Mouse (Mus musculus): Measurements from ENCODE around the gene Smg7. TPM values are rescaled to one million over a fixed set of nuclear protein-coding genes. Genes with fewer than 3 reads are reported as not detected.

Gene Smg7
- total and polyA plus RNA-seq, 3 experiments: 32.1 to 53.9 (median 52.4) TPM

GRCm38 (mm10) chr1:152913483-152914460 is 11.3 kb upstream of the Smg7 start:
- no peaks in the 10 kb centered on the region; a peak in 4 of 4 replicates for H3K27me3 ChIP-seq (ENCODE audit: control insufficient read depth in 1 of 2, insufficient read depth in 2 of 2, low read length in 2 of 2)
- TF ChIP-seq ZC3H11A (IDR thresholded peaks at IDR 0.05; ENCODE audit: low read depth, low read length): no peak
- 0 out of 4 replicates have a peak, but pooled peaks of 1 of the 2 experiments have one; percentile 4 for TF ChIP-seq EP300 (IDR thresholded peaks at IDR 0.05; ENCODE audit: low read depth in 1 of 2, low read length in 2 of 2)
- peaks cover 0 to 2% of the 10 kb centered on the region in 2 experiments; a peak in 1 of 4 replicates for H3K36me3 ChIP-seq (ENCODE audit: control insufficient read depth in 1 of 2, insufficient read depth in 2 of 2, low read length in 2 of 2)
- no peaks in the 10 kb centered on the region for H3K79me2 ChIP-seq (ENCODE audit: control insufficient read depth, insufficient read depth, low read length, poor library complexity)
- H3K9me3 ChIP-seq (replicated peaks; ENCODE audit: insufficient read depth, low read length): no peaks in the 10 kb centered on the region
- no peak overlapping the region for H3K4me3 ChIP-seq (ENCODE audit: control insufficient read depth in 1 of 2, insufficient read depth in 1 of 2, low read depth in 2 of 2, low read length in 2 of 2)
- no peak overlapping the region for H3K9ac ChIP-seq (ENCODE audit: control insufficient read depth, low read depth, low read length, poor library complexity, severe bottlenecking)
- H3K27ac ChIP-seq (ENCODE audit: control insufficient read depth, low read depth, low read length): no peak overlapping the region
- peaks cover 0 to 7% of the 10 kb centered on the region in 2 experiments; a peak in 2 of 4 replicates for H3K4me1 ChIP-seq (ENCODE audit: control insufficient read depth in 1 of 2, insufficient read depth in 2 of 2, low read length in 2 of 2)
- DNase-seq (ENCODE audit: low read depth, low spot score): peak; percentile 32

- peaks cover 0 to 4% of the 10 kb centered on the region in 2 experiments; a peak in 1 of 4 replicates for H3K4me1 ChIP-seq (ENCODE audit: control insufficient read depth in 1 of 2, insufficient read depth in 2 of 2, low read length in 2 of 2)
- H3K27ac ChIP-seq (ENCODE audit: control insufficient read depth, low read depth, low read length): peak overlapping the region; percentile 94
- peaks cover 1 to 22% of the 10 kb centered on the region in 2 experiments; a peak in 3 of 4 replicates for H3K36me3 ChIP-seq (ENCODE audit: control insufficient read depth in 1 of 2, insufficient read depth in 2 of 2, low read length in 2 of 2)
- no peaks in the 10 kb centered on the region for H3K9me3 ChIP-seq (replicated peaks; ENCODE audit: insufficient read depth, low read length)
- H3K27me3 ChIP-seq (ENCODE audit: control insufficient read depth in 1 of 2, insufficient read depth in 2 of 2, low read length in 2 of 2): no peaks in the 10 kb centered on the region; a peak in 1 of 4 replicates
- DNase-seq (ENCODE audit: low read depth, low spot score): peak; percentile 95
- H3K9ac ChIP-seq (ENCODE audit: control insufficient read depth, low read depth, low read length, poor library complexity, severe bottlenecking): peak overlapping the region; percentile 68
- H3K79me2 ChIP-seq (ENCODE audit: control insufficient read depth, insufficient read depth, low read length, poor library complexity): peaks cover 28% of the 10 kb centered on the region
- H3K4me3 ChIP-seq (ENCODE audit: control insufficient read depth in 1 of 2, insufficient read depth in 1 of 2, low read depth in 2 of 2, low read length in 2 of 2): peak overlapping the region; percentile 50 to 70
- TF ChIP-seq USF1 (IDR thresholded peaks at IDR 0.05; ENCODE audit: low read depth, low read length) (no peak), JUND (IDR thresholded peaks at IDR 0.05; ENCODE audit: low read depth, low read length) (no peak), KAT2A (conservative IDR thresholded peaks at IDR 0.05; ENCODE audit: low read depth, low read length) (no peak), CTCF (IDR thresholded peaks at IDR 0.05 in 2 of 3, conservative IDR thresholded peaks at IDR 0.05 in 1 of 3; ENCODE audit: control insufficient read depth in 1 of 3, insufficient read depth in 1 of 3, low read depth in 2 of 3, low read length in 3 of 3, poor library complexity in 1 of 3, severe bottlenecking in 1 of 3) (peak; percentile 12 to 79 (median 60); a peak in 4 of 6 replicates), EP300 (IDR thresholded peaks at IDR 0.05; ENCODE audit: low read depth in 1 of 2, low read length in 2 of 2) (peak in 1 of 2 experiments; percentile 41; a peak in 1 of 4 replicates), POLR2AphosphoS5 (IDR thresholded peaks at IDR 0.05; ENCODE audit: borderline replicate concordance, low read depth, low read length) (no peak), ZNF384 (IDR thresholded peaks at IDR 0.05; ENCODE audit: low read depth, low read length) (0 out of 2 replicates have a peak, but pooled peaks have one; percentile 3), CHD1 (IDR thresholded peaks at IDR 0.05; ENCODE audit: low read depth, low read length) (no peak), TCF12 (IDR thresholded peaks at IDR 0.05; ENCODE audit: low read depth, low read length) (peak; percentile 49), CHD2 (IDR thresholded peaks at IDR 0.05; ENCODE audit: low read length) (no peak), GABPA (IDR thresholded peaks at IDR 0.05; ENCODE audit: low read depth, low read length) (no peak), MAFK (IDR thresholded peaks at IDR 0.05; ENCODE audit: borderline replicate concordance, low read depth, low read length) (no peak), USF2 (IDR thresholded peaks at IDR 0.05; ENCODE audit: borderline replicate concordance in 1 of 2, insufficient read depth in 1 of 2, low read depth in 1 of 2, low read length in 2 of 2) (no peak), MXI1 (IDR thresholded peaks at IDR 0.05; ENCODE audit: low read depth, low read length) (peak; percentile 88), POLR2AphosphoS2 (IDR thresholded peaks at IDR 0.05; ENCODE audit: low read length) (peak; percentile 90), SIN3A (IDR thresholded peaks at IDR 0.05; ENCODE audit: low read length) (peak; percentile 90), BHLHE40 (IDR thresholded peaks at IDR 0.05; ENCODE audit: borderline replicate concordance, low read depth, low read length) (peak; percentile 62; the same call in 1 of the 2 replicates), GATA1 (IDR thresholded peaks at IDR 0.05; ENCODE audit: low read depth, low read length) (peak; percentile 46), MYC (IDR thresholded peaks at IDR 0.05; ENCODE audit: low read depth, low read length) (peak; percentile 86), TAL1 (IDR thresholded peaks at IDR 0.05; ENCODE audit: low read length) (no peak), UBTF (IDR thresholded peaks at IDR 0.05; ENCODE audit: borderline replicate concordance, insufficient read depth, low read depth, low read length) (no peak), SMC3 (IDR thresholded peaks at IDR 0.05; ENCODE audit: low read depth, low read length) (peak; percentile 75), ELF1 (IDR thresholded peaks at IDR 0.05; ENCODE audit: low read depth, low read length) (peak; percentile 38; the same call in 1 of the 2 replicates), E2F4 (IDR thresholded peaks at IDR 0.05; ENCODE audit: borderline replicate concordance, low read depth, low read length) (no peak), MAZ (IDR thresholded peaks at IDR 0.05; ENCODE audit: low read depth, low read length) (peak; percentile 82; the same call in 1 of the 2 replicates), ETS1 (IDR thresholded peaks at IDR 0.05; ENCODE audit: low read depth, low read length) (peak; percentile 92), NELFE (IDR thresholded peaks at IDR 0.05; ENCODE audit: low read depth, low read length) (peak; percentile 76)
Measured at GRCm38 (mm10) chr1:152904469-152904868, 2.0 kb upstream of the Smg7 start.

All from MEL (cell line).